Mouse (Mus musculus) brain, adult 2 months (tissue): ENCODE results near the gene Ankrd13b.

ENCODE experiments used
- DNase-seq: peaks from one replicate; pipeline ENCODE4 v3.0.0; 2011; ENCODE audit warnings: low read depth, low spot score

The Ankrd13b gene

DNA sequence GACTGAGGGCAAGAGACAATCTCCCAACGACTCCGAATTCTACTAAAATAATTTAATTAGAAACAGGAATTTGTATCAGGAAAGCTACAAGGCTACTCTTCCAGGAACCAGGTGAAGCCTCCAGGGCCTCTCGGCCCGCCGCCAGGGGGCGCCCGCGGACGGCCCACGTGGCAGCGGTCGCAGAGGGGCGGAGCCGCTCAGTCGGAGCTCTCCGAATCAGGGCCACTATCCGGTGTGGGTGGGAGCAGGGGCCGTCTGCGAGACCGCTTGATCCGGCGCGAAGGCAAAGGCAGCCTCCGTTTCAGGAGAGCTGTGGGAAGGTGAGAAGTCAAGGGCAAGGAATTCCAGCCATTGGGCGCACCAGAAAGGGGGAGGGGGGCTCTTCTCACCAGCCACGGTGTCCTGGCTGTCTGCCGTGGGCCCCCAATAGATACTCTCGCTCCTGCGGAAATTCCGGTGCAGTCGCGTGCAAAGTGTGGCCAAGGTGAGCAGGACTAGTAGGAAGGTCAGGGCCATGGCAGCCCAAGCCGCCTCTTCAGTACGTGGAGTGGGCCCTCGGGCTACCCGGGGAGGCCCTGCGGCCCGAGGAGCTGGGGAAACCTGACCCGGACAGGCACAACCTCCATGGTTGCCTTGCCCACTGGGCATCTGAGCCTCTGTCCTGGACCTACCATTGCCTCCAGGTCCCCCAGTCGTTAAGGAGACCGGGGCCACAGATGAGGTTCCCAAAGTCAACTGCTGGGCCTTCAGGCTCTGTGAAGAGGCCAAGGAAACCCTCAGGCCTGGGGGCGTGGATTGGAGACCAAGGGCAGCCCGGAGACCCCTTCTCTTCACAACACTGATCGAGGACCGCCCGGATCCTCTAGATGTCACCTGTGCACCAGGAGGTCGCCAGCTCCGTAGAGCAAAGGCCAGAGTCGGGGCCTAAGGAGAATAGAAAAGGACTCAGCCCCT, 18.9 kb upstream of the Ankrd13b start:
- DNase-seq = peak; percentile 83

DNA sequence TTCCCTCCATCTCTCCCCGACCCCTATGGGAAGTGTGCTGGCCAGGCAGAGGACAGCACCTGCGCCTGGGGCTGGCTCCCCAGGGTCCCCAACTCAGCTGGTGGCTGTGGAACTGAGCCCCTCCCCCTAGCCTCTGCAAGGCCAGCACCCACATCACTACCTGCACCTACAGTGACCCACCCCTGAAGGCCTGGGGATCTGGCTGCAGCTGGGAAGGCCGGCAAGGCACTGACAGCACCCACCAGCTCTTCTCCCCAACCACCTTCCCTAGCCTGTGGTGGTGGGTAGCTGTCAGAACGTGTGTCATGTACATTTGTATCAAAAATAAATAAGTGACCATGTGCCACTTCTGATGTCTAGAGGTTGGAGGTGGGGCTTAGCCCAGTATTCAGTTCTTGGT, 17.9 kb upstream of the Ankrd13b start:
- DNase-seq = no peak

DNA sequence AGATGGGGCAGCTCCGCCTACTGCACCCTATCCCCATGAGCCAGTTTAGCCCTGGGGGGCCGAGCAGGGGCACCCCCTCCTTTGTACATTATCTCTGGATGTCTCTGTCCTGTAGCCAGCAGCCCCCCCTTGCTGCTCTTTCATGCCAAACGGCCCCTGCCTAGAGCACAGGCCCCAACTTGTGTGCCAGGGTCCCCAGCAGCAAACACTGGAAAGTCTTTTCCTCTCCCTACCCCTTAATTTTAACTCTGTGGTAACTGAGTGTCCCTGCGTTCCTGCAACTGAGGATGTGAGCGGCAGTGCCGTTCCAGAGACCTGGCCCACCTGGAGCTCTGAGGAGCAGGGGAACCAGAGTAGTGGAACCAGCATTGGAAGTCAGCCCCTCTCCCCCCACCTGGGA, 17.5 kb upstream of the Ankrd13b start:
- DNase-seq = no peak

DNA sequence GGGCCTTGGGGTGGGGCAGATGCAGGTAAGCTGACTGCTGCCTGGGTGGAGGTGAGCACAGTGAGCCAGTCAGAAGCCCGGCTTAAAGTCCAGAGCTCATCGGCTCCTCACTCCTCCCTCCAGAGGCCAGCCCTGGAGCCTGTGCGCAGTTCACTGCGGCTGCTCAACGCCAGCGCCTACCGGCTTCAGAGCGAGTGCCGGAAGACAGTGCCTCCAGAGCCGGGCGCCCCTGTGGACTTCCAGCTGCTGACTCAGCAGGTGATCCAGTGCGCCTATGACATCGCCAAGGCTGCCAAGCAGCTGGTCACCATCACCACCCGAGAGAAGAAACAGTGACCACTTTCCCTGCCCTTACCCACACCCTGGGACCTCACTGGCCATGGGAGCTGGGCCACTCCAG, 16.8 kb upstream of the Ankrd13b start:
- no peak for DNase-seq

DNA sequence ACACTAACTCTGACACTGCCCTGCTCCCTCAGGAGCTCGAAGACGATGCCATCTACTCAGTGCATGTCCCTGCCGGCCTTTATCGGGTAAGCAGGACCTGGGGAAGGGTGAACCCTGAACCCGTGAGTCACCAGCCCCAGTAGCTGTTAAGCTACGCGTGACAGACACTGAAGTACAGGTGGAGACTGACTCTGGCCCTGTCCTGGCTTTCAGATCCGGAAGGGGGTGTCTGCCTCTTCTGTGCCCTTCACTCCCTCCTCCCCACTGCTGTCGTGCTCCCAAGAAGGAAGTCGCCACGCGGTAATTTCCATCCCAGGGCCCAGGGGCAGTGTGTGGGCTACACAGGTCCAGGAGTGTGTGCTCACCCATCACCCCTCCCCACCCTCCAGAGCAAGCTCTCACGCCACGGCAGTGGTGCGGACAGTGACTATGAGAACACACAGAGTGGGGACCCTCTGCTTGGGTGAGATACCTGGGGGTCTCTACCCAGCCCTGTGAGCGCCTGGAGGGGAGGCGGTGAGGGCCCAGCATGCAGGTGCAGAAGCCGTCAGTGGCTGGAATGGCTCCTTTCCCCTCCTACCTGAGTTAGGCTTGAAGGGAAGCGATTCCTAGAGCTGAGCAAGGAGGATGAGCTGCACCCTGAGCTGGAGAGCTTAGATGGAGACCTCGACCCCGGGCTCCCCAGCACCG, 16.0 kb upstream of the Ankrd13b start:
- no peak for DNase-seq

DNA sequence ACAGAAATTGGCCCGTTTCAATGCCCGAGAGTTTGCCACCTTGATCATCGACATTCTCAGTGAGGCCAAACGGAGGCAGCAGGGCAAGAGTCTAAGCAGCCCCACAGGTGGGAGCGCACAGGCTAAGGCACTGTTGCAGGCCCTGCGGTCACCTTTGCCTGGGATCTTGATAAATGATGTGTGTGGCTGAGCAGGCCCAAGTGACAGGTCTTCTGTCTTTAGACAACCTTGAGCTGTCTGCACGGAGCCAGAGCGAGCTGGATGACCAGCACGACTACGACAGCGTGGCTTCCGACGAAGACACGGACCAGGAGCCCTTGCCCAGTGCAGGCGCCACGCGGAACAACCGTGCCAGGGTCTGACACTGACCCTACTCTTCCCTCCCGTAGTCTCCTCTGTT, 14.9 kb upstream of the Ankrd13b start:
- no peak for DNase-seq

DNA sequence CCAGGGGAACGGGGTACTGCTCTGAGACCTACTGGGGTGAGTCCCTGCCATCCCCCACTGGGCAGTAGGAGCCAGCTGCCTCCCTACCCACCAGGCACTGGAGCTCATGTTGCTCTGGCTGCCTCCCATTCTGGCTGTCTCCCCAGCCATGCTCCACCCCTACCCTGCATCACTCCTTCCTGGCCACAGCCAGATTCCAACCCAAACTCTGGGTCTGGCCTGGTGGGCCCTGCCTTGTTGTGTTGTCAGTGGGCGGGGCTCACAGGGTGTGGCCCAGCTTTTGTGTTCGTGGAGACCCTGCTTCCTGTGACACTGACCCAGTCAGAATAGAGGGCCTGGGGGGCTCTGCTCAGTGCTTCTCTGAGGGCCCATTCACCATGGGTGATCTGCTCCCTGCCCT, 14.0 kb upstream of the Ankrd13b start:
- DNase-seq = peak; percentile 81

DNA sequence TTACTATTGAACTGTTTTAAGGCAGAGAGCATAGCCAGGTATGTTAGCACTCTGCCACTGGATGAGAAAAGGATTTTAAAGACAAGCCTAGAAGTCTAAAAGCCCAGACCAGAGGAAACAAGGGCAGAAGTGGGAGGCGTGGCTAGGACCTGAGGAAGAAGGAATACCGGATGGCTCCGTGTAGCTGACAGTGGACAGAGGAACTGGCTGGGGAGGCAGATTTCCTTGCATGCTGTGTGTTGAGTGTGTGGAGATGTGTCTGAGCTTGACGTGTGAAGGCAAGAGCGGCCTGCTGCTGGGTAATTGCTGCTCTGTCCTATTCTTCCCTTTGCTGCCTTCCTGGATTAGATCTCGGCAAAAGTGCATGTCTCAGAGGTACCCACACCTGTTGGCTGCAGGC, 13.0 kb upstream of the Ankrd13b start:
- no peak for DNase-seq

DNA sequence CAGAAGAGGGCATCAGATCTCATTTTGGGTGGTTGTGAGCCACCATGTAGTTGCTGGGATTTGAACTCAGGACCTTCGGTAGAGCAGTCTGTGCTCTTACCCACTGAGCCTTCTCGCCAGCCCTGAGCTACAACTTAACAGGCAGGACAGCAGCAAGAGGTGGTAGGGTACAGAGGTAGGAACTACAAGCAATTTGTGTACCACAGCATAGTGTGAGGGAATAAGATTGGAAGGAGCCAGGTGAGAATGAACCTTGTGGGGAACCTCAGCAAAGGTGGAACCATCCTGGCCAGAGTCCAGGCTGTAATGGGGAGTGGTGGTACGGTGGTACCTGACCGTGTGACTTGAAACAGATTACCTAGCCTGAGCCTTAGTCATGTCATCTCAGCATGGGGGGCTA, 12.5 kb upstream of the Ankrd13b start:
- DNase-seq = no peak

DNA sequence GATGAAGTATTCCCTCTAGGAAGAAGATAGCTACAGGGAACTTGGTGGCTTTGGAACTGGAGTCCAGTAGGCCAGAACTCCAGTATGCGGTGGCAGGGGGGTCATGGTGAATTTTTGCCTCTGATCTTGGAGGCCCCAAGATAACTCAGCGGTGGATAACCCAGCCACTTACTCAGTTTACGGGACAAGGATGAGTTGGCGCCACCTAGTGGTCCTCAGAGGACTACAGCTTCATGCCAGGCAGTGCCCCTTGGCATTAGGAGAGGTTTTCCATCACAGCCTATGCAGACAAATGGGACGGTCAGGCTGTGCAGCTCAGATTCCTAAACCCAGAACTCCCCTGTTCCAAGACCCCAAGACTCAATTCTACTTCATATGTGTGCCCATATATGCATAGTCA, 11.9 kb upstream of the Ankrd13b start:
- DNase-seq = peak; percentile 95

DNA sequence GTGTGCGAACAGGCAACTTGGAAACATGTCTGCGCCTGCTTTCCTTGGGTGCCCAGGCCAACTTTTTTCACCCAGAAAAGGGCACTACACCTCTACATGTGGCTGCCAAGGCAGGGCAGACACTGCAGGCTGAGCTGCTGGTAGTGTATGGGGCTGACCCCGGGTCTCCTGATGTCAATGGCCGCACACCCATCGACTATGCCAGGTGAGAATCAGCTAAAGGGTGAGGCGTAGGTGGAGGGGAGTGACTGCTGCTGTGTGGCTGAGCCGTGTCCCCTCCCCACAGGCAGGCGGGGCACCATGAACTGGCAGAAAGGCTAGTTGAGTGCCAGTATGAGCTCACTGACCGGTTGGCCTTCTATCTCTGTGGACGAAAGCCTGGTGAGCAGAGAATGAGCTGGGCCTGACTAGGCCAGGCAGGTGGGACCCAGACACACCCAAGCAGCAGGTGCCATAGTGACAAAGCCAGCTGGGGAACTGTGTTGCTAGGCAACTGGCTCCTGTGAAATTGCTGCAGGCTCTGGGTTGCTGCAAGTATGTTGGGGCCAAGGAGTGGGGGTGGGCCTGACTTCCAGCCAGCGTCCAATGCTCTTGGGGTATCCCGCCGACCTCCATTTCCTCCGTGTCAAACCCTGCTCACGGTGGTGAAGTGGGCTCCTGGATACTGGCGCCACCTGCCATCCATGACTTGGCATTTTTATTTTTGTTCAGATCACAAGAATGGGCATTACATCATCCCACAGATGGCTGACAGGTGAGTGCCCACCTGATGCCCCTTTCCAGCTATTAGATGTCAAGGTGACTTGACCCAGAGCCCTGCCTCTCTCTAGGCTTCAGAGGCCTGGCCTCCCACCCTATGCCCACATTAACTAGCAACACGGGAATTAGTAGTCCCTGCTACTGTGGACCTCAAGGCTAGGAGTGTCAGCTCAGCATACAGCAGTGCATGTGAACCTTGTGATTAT, 11.2 kb upstream of the Ankrd13b start:
- DNase-seq = peak; percentile 87

DNA sequence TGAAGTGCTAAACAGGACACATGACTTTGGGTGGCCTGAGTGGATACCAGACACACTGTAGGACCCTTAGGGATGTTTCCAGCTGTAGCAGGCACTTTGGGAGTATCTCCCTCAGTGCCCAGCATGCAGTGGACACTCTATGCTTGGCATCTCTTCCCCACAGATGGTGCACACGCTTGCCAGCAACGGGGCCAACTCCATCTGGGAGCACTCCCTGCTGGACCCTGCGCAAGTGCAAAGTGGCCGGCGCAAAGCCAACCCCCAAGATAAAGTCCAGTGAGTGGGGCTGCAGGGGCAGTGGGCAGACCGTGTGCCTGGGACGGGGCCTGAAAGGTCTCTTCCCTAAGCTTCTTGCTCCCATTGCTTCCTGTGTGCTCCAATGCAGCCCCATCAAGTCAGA, 9.9 kb upstream of the Ankrd13b start:
- peak; percentile 95 for DNase-seq

DNA sequence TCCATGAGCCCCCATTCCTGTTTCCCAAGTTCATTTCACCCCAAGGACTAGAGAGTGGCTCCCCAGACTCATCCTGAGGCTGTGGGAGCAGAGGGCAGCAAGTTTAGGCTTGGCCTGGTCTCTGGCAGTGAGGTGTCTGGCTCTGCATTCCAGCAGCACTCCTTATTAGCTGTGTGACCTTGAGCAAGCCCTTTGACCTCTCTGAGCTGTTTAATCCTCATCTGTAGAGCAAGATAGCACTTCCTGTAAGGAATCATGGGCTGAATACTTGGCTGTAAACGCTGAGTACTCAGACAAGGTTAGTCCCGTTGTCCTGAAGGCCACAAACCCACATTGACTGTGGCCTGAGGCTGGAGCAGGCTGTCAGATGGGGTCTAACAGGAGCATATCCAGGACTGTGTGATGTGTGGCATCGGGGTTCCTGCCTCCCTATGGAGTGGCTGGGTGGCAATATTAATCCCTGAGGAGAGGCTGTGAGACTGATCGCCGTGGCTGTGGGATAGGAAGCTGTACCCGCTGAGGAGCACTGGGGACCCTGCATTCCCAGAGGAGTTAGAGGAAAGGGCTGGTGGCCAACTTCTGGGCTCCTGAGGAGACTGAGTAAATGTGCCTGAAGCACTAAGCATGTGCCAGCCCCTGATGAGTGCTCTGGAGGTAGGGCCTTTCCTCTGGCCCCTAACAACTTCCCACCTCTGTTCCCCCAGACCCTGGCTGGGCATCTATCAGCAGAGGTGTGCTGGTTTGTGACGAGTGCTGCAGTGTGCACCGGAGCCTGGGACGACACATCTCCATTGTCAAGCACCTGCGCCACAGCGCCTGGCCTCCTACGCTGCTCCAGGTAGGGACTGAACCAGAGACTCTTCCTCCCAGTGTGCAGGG, 9.0 kb upstream of the Ankrd13b start:
- DNase-seq = no peak

DNA sequence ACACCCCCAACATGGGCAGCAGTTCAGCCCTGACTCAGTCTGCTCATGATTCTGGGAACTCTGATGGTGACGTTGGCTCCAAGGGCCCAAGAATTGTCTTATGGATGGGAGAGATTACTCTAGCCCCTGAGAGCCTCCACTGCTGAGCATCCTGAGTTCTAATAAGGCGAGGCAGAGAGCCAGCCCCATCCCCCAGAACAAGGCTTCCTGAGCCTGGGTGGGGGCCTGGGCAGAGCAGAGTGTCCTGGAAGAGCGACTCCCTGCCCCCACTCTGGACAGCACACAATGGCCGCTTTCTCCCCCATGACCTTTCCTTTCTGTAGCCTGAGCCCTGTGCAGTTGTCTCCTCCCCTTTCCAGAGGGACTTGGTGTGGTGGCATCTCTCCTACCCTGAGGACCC, 8.4 kb upstream of the Ankrd13b start:
- peak; percentile 91 for DNase-seq

DNA sequence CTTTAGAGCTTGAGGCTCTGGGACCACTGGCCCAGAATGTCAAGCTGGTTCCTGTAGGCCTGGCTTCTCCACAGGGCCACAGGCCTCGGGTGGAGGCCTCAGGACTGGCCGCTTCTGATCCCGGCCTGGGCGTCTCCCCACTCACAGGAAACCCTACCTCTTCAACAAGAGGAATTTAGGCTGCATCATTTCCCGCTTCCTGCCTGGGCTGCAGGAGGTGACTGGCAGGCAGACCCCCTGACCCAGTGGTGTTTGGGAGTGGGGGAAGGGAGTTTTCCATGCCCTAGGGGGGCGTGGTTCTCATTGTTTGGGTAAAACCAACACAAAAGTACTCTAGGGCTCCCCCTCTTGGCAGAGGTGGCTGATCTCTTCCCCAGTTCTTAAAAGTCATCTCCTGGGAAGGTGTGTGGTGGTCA, 7.9 kb upstream of the Ankrd13b start:
- DNase-seq = peak; percentile 68

DNA sequence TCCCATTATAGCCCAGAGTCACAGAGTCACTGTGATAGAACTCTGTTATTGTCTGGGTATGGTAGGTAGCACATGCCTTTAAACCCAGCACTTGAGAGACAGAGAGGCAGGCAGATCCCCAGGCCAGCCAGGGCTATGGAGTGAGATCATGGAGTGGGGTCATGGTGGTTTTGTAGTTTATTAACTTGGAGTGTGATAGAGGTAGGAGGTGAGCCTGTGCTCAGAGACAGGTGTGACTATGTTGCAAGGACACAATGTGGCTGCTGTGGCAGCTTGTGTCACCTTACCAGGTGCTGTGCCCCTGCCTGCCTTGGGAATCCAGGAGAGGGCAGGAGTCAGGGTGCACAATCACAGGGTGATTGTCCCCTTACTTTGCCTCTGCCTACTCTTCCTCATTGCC, 6.0 kb upstream of the Ankrd13b start:
- no peak for DNase-seq

DNA sequence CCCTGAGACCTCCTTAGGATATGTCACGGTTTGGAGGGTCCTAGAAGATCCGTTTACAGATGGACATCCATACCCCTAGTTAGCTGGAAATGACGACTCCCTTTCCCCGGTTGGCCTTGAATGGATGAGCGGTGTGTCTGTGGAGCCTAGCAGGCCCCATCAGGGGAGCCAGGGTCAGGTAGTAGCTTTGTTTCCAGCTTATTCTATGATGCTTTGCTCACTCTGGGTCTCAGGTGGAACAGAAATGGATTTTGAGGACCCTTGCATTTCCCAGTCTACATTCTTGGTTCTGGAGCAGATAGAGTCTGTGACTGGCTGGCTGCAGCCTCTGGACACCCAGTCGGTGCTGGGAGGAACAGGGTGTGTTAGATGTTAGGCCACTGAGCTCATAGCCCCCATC, 5.3 kb upstream of the Ankrd13b start:
- DNase-seq = no peak

DNA sequence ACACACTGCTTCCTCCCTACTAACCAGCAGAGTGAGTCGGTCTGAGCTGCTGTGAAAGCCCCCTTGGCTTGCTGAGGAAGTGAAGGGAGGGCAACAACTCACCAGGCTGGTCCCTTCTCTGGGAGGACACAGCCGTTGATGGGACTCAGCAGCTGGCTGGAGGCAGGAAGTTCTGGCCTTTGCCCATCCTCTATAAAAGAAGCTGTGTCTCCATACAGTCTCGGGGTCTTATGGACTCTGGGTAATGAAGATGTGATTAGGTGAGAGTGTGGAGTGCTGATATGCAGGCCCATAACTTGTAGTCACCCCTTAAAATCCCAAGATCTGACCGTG, 4.8 kb upstream of the Ankrd13b start:
- DNase-seq = no peak

DNA sequence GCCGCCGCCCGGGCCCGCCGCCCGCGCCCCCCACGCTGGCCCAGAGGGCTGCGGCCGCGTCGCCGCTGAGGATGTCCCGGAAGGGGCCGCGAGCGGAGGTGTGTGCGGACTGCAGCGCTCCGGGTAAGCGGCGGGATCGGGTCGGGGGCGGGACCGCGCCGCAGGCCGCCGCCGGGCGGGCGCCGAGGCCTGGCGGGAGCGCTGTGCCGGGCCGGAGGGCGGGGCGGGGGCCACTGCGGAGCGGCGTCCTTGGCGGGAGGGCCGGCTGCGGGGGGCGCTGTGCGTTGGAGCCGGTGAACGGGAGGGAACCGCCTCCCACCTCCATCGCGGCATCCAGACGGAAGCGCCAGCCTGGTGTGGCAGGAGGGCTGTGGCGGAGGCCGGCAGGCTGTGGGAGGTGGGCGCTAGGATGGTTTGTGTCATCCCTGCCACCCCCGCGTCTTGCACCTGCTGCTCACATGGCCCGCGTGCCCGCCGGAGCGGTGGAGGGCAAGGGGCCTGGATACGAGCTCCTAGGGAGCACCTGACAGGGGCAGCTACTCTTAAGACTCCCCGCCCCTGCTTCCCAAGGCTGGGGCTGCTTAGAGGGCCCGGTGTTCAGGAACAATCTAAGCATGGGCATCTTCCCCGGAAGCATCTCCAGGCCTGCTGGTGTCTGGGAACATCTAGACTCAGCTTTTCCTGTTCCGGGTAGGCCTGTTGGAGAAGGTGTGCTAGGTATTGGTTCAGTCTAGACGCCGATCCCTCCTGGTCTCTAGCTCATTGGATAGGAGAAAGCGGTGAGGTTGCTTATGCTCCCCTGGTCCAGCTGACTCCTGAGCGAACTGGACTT, 4.2 kb upstream of the Ankrd13b start, which contains the start of gene Git1:
Git1 (plus strand) TSS at position 51 of the 832 bp plus-strand sequence.
- peak; percentile 88 for DNase-seq

DNA sequence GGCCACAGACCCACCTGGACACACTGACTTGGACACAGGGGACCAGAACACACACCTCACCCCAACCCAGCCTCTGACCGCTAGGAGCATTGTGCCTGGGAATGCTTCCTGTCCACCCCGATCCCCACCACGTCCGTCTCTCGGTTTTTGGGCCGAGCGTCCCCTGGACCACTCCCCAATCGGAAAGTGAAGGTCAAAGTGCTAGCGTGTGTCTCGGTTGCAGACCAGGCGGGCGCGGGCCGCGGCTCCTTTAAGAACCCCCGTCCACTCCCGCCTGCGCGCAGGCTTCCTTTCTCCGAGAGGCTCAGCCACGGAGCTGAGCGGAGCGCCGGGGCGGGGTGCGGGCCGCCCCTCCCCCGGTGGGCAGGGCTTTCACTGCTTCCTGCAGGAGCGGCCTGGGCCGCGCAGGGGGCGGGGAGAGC, 3.4 kb upstream of the Ankrd13b start:
- DNase-seq = peak; percentile 98
